Comparison of ENCODE assay signal across 23 mouse cellular contexts in genomic region chr17:16067858-16068257, GRCm38 (mm10).
DNase-seq lines count a peak whose midpoint lies in the region; ATAC-seq and TF ChIP-seq lines count a peak whose summit lies in the region.
"Had no signal": no experiment of that assay in that cellular context is flagged by ENCODE, and none has a peak within 500 bp of the region (broad histone marks: within the 10 kb centered on the region; RNA-seq: fewer than 3 reads in every experiment).

No protein-coding gene starts in this region.

- peak; percentile 64; the same call in 1 of the 2 replicates for ATAC-seq in intestine, postnatal 0 days
- no peak for ATAC-seq in intestine, embryonic 15.5 days
- no peak for ATAC-seq in liver, embryonic 12.5 days
- ATAC-seq: forebrain, embryonic 14.5 days; forebrain, embryonic 16.5 days had no signal

- TF ChIP-seq POLR2A in embryonic fibroblast, embryonic 13.5 days (IDR thresholded peaks at IDR 0.05; ENCODE audit: low read depth, low read length): no peak

- no peak for TF ChIP-seq CTCF in intestine, postnatal 0 days (IDR thresholded peaks at IDR 0.05; ENCODE audit: low read depth)
- TF ChIP-seq CTCF in embryonic fibroblast, embryonic 13.5 days (IDR thresholded peaks at IDR 0.05; ENCODE audit: borderline replicate concordance, insufficient read depth, low read length): no peak

- no peaks in the 10 kb centered on the region for H3K9me3 ChIP-seq in intestine, postnatal 0 days (ENCODE audit: control insufficient read depth)
- no peaks in the 10 kb centered on the region for H3K9me3 ChIP-seq in intestine, embryonic 15.5 days
- H3K9me3 ChIP-seq in liver, embryonic 12.5 days (replicated peaks): no peaks in the 10 kb centered on the region
- H3K9me3 ChIP-seq: embryonic facial prominence, embryonic 13.5 days; embryonic facial prominence, embryonic 15.5 days; forebrain, embryonic 10.5 days; forebrain, embryonic 12.5 days had no signal

- H3K4me2 ChIP-seq in intestine, postnatal 0 days (replicated peaks; ENCODE audit: low read depth): no peak overlapping the region
- H3K4me2 ChIP-seq in intestine, embryonic 15.5 days (replicated peaks): no peak overlapping the region
- H3K4me2 ChIP-seq in liver, embryonic 12.5 days: no peak overlapping the region
- H3K4me2 ChIP-seq: embryonic facial prominence, embryonic 13.5 days; embryonic facial prominence, embryonic 15.5 days; forebrain, embryonic 12.5 days had no signal

- peak; percentile 71 for DNase-seq in 3T3-L1 (ENCODE audit: low read depth, low spot score)
- peak; percentile 37 for DNase-seq in NIH3T3 (ENCODE audit: low read depth)
- DNase-seq in cerebellum, postnatal 10 days: no peak
- no peak for DNase-seq in urinary bladder, postnatal 14 days (ENCODE audit: low spot score)
- DNase-seq: adrenal gland, adult 2 months; adrenal gland, postnatal 10 days; adrenal gland, postnatal 25 days; cerebellum, adult 11-12 months; cerebellum, adult 2 months; cerebellum, adult 9-10 months; cerebellum, postnatal 14 days; cerebellum, postnatal 36 days; embryo, embryonic 11 days had no signal

- no peaks in the 10 kb centered on the region for H3K36me3 ChIP-seq in intestine, postnatal 0 days (ENCODE audit: control insufficient read depth, insufficient read depth)
- H3K36me3 ChIP-seq in intestine, embryonic 15.5 days: no peaks in the 10 kb centered on the region
- H3K36me3 ChIP-seq in liver, embryonic 12.5 days: no peaks in the 10 kb centered on the region
- H3K36me3 ChIP-seq: embryonic facial prominence, embryonic 13.5 days; embryonic facial prominence, embryonic 15.5 days; forebrain, embryonic 10.5 days; forebrain, embryonic 12.5 days had no signal

- no peak overlapping the region for H3K27ac ChIP-seq in intestine, postnatal 0 days (ENCODE audit: low read depth, low read length)
- H3K27ac ChIP-seq in intestine, embryonic 15.5 days: no peak overlapping the region
- peak overlapping the region; percentile 34; the same call in 1 of the 2 replicates for H3K27ac ChIP-seq in embryonic fibroblast, embryonic 13.5 days (ENCODE audit: insufficient read depth, low read length)
- no peak overlapping the region for H3K27ac ChIP-seq in liver, embryonic 12.5 days
- H3K27ac ChIP-seq: embryonic facial prominence, embryonic 13.5 days; embryonic facial prominence, embryonic 15.5 days; forebrain, embryonic 10.5 days; forebrain, embryonic 12.5 days had no signal

- no peaks in the 10 kb centered on the region for H3K4me1 ChIP-seq in intestine, postnatal 0 days (replicated peaks; ENCODE audit: control insufficient read depth, insufficient read depth, low read length)
- no peaks in the 10 kb centered on the region for H3K4me1 ChIP-seq in intestine, embryonic 15.5 days (replicated peaks)
- 0 out of 2 replicates have a peak, but pooled peaks cover 3% of the 10 kb centered on the region for H3K4me1 ChIP-seq in embryonic fibroblast, embryonic 13.5 days (ENCODE audit: control insufficient read depth, insufficient read depth, low read length)
- no peaks in the 10 kb centered on the region for H3K4me1 ChIP-seq in liver, embryonic 12.5 days
- H3K4me1 ChIP-seq: embryonic facial prominence, embryonic 13.5 days; forebrain, embryonic 10.5 days; forebrain, embryonic 12.5 days had no signal

- no peak overlapping the region for H3K4me3 ChIP-seq in intestine, postnatal 0 days (ENCODE audit: low read depth, low read length)
- H3K4me3 ChIP-seq in intestine, embryonic 15.5 days (replicated peaks): no peak overlapping the region
- H3K4me3 ChIP-seq in embryonic fibroblast, embryonic 13.5 days (ENCODE audit: insufficient read depth, low read length): no peak overlapping the region
- H3K4me3 ChIP-seq in liver, embryonic 12.5 days: no peak overlapping the region
- H3K4me3 ChIP-seq: embryonic facial prominence, embryonic 13.5 days; embryonic facial prominence, embryonic 15.5 days; forebrain, embryonic 10.5 days; forebrain, embryonic 12.5 days had no signal

- WGBS in intestine, postnatal 0 days: 92% methylated on average over 2 of the region's 2 CpGs
- WGBS in intestine, embryonic 15.5 days: 92% methylated on average over 2 of the region's 2 CpGs
- 76% methylated on average over 2 of the region's 2 CpGs for WGBS in liver, embryonic 12.5 days (ENCODE audit: insufficient replicate concordance)

- H3K9ac ChIP-seq in intestine, postnatal 0 days (ENCODE audit: low read depth, low read length): no peak overlapping the region
- no peak overlapping the region for H3K9ac ChIP-seq in intestine, embryonic 15.5 days
- H3K9ac ChIP-seq in liver, embryonic 12.5 days: no peak overlapping the region
- H3K9ac ChIP-seq: embryonic facial prominence, embryonic 13.5 days; embryonic facial prominence, embryonic 15.5 days; forebrain, embryonic 12.5 days had no signal

- no peaks in the 10 kb centered on the region for H3K27me3 ChIP-seq in intestine, postnatal 0 days (replicated peaks; ENCODE audit: control insufficient read depth, insufficient read depth, low read length)
- no peaks in the 10 kb centered on the region for H3K27me3 ChIP-seq in intestine, embryonic 15.5 days (replicated peaks)
- H3K27me3 ChIP-seq in liver, embryonic 12.5 days (replicated peaks): no peaks in the 10 kb centered on the region
- H3K27me3 ChIP-seq: embryonic facial prominence, embryonic 13.5 days; embryonic facial prominence, embryonic 15.5 days; forebrain, embryonic 12.5 days had no signal

Comparison
In these comparisons a context has a peak if more than half of its experiments do, and no peak if none do; other contexts are left out.
1. DNase-seq: peak in 3T3-L1 (single experiment) and NIH3T3 (single experiment); none in cerebellum, postnatal 10 days (0 of 2) and urinary bladder, postnatal 14 days (single experiment).